Mouse (Mus musculus) olfactory bulb, adult 2 months (tissue): ENCODE results near the gene D2hgdh.
"Not testable (repeated sequence)": the region's sequence is repeated elsewhere in the genome, so short reads cannot be mapped to it uniquely, and the experiment has no call there.

Experiments
- CTCF ChIP-seq: fragments of 200-500 bp; IDR thresholded peaks from 2 replicates; pipeline ENCODE4 v1.5.1; 2012; ENCODE audit warnings: low read depth, mild to moderate bottlenecking, low read length, moderate library complexity; ENCODE audit not compliant: insufficient read depth
- POLR2A ChIP-seq: fragments of 200-500 bp; IDR thresholded peaks from 2 replicates; pipeline ENCODE4 v1.6.1; 2012; ENCODE audit warnings: mild to moderate bottlenecking, low read depth, low read length, moderate library complexity; ENCODE audit not compliant: insufficient read depth

GRCm38 (mm10) chr1:93890936-93891335, 66.2 kb downstream of the D2hgdh start:
- not testable (repeated sequence) for TF ChIP-seq CTCF, POLR2A
